Mouse (Mus musculus): Measurements from ENCODE around the gene Mtcl1.

DNA sequence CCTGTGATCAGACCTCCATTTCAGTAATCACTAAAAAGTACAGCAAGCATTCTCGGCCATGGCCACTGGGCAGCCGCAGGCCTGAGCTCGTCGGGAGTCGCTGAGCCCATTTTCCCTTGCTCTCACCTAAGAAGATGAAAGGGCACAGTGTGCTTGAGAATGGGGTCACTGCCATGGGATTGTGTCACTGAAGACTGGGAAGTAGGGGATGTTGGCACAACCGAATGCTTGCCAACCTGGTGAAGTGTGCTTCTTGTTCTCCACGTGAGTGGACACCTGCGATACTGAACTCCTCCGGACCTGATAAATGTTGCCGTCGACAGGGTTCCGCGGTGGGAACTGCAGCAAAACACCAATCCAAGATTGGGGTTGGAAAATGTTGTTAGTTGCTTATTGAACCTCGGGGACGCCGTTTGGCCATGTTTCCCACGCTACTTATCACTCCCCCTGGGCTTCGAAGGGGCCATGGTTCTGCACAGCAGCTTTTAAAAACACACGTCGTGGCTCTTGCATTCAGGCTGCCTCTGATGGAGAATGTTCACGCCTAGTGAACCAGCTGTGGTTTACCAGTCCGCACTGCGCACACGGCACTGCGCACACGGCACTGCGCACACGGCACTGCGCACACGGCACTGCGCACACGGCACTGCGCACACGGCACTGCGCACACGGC is 85.6 kb downstream of the Mtcl1 start:
- TF ChIP-seq CTCF (IDR thresholded peaks at IDR 0.05; ENCODE audit: borderline replicate concordance, control insufficient read depth, extremely low read depth, insufficient read depth, low read length, poor library complexity) (no peak), POLR2A (IDR thresholded peaks at IDR 0.05; ENCODE audit: control insufficient read depth, extremely low read depth, insufficient read depth, low read length, poor library complexity) (no peak)
